Mouse (Mus musculus): Measurements from ENCODE around the gene Slc35f4. TPM values are rescaled to one million over a fixed set of nuclear protein-coding genes. Genes with fewer than 3 reads are reported as not detected.

Slc35f4 gene
- total RNA-seq, 2 experiments from 2014 or later: not detected

GRCm38 (mm10) chr14:49348164-49348896 lies 177.5 kb downstream of the Slc35f4 start:
- no peak for DNase-seq

GRCm38 (mm10) chr14:49345835-49346234 lies 180.0 kb downstream of the Slc35f4 start:
- no peak for DNase-seq

GRCm38 (mm10) chr14:49337011-49337410 lies 188.8 kb downstream of the Slc35f4 start:
- no peak for DNase-seq

- no peak for DNase-seq
These were observed 192.0 kb downstream of the Slc35f4 start for GRCm38 (mm10) chr14:49333841-49334240.

GRCm38 (mm10) chr14:49316493-49316894 lies 209.4 kb downstream of the Slc35f4 start:
- no peak for DNase-seq

GRCm38 (mm10) chr14:49313981-49314380 lies 211.9 kb downstream of the Slc35f4 start:
- no peak for DNase-seq

GRCm38 (mm10) chr14:49313376-49313775 lies 212.5 kb downstream of the Slc35f4 start:
- DNase-seq: no peak

- no peak for DNase-seq
These were observed 214.3 kb downstream of the Slc35f4 start for GRCm38 (mm10) chr14:49311548-49311947.

GRCm38 (mm10) chr14:49311091-49311492 lies 214.8 kb downstream of the Slc35f4 start:
- DNase-seq: no peak

- DNase-seq: no peak
These were observed 216.2 kb downstream of the Slc35f4 start for GRCm38 (mm10) chr14:49309670-49310069.

- DNase-seq: no peak
These were observed 217.3 kb downstream of the Slc35f4 start for GRCm38 (mm10) chr14:49308591-49308990.

GRCm38 (mm10) chr14:49307842-49308241 lies 218.0 kb downstream of the Slc35f4 start:
- no peak for DNase-seq

GRCm38 (mm10) chr14:49305534-49306409 lies 220.1 kb downstream of the Slc35f4 start:
- DNase-seq: peak; percentile 3 to 9

- DNase-seq: no peak
These were observed 223.5 kb downstream of the Slc35f4 start for GRCm38 (mm10) chr14:49302271-49302857.

GRCm38 (mm10) chr14:49300981-49301619 lies 224.7 kb downstream of the Slc35f4 start:
- peak; percentile 7 to 54 for DNase-seq

- DNase-seq: peak in 1 of 2 experiments; percentile 15
These were observed 225.5 kb downstream of the Slc35f4 start for GRCm38 (mm10) chr14:49300326-49300725.

- DNase-seq: no peak
These were observed 231.9 kb downstream of the Slc35f4 start for GRCm38 (mm10) chr14:49293802-49294449.

- DNase-seq: no peak
These were observed 235.7 kb downstream of the Slc35f4 start for GRCm38 (mm10) chr14:49290029-49290745.

- no peak for DNase-seq
These were observed 241.8 kb downstream of the Slc35f4 start for GRCm38 (mm10) chr14:49283784-49284655.

- DNase-seq: no peak
These were observed 247.0 kb downstream of the Slc35f4 start for GRCm38 (mm10) chr14:49278880-49279279.

Data from adrenal gland, postnatal 36 days (tissue).